Mouse (Mus musculus) mouse embryonic stem cell (cell line): ENCODE data around the gene Lama5.

Experiments used
- in situ Hi-C, 2 experiments: fragments of 300-500 bp; cut with MboI; formaldehyde crosslinking; loops; 1 replicate in 1 of 2; 3 replicates in 1 of 2; pipeline ENCODE4 v1.14.3; 2019 to 2020; ENCODE audit warnings: low sequenced_read_pairs in 2 of 2, low pct_unique_long_range_greater_than_20kb in 1 of 2, mixed read lengths in 1 of 2; ENCODE audit not compliant: unreplicated experiment in 1 of 2

The Lama5 gene

DNA sequence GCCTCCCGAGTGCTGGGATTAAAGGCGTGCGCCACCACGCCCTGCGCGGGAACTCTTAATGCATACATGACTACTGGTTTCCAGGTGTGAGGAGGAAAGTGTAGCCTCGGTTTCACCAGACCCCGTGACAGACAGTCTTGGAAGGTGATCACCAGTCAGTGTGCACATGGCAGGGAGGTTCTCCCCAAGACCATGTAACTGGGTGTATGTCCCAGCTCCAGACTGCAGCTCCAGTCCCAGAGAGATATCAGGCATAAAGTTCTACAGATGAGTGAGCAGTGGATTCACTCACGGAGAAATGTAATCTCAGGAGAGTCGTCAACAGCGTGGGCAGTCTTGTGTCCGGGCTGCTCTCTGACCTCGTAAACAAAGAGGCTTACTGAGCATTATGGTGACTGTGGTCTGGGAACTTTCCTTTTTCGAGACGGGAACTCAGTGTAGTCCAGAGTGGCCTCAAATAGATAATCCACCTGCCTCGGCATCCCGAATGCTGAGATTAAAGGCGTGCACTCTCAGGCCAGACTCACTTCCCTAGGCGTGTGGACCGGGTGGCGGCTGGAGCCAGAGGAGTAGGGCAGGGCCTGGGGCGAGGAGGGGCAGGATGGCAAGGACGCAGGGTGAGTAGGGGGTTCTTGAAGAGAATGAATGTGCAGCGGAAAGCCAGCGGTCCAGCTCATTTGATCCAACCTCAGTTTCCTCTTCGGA is 30.8 kb upstream of the Lama5 start:
- in situ Hi-C loops: no loop called here

- in situ Hi-C loops: no loop called here
Observed at GRCm38 (mm10) chr2:180255701-180256100, 30.0 kb upstream of the Lama5 start.

DNA sequence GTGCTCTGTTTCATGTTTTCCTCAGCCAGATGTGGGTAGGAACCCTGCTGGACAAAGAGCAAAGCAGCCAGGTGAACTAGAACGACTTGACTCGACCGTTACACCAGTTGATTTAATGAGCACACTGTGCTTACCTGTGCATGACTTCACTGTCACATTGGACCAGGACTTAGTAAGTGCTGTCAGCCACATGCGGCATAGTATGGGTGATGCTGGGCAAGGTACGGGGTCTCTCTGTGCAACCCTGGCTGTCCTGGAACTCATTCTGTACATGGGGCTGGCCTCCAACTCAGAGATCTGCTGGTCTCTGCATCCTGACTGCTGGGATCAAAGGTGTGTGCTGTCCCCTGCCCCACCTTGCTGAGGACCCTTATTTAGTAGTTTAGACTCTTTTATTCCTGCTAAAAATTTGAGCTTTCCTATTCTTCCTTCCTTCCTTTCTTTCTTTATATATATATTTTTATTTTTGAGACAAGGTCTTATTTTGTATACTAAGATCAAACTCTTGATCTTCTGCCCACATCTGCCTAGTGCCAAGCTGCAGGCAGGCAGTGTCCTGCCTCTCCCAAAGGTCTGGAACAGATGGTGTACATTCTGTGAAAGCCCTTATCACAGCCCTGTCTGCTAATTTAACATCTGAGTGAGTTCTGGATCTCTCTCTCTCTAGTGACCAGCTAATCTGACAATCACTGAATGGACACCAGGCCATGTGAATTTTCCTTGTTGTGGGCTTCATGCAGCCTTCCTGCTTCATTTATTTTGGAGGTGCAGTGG is 29.0 kb upstream of the Lama5 start:
- in situ Hi-C loops: loop anchor here (5.0 kb wide), 2 partner anchors 42 to 72 kb away; no protein-coding TSS in a partner anchor

DNA sequence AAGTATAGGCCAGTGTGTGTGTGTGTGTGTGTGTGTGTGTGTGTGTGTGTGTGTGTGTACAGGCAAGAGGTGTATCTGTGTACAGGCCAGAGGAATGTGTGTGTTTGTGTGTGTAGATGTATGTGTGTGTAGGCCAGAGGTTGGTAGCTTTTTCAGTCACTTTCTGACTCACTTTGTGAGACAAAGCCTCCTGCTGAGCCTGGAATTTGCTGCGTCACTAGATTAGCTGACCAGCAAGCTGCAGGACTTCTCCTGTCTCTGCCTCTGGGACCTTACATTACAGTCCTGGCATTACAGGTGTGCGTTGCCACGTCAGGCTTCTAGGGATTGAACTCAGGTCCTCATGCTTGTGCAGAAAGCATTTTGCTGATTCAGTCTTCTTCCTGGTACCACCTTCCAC is 26.2 kb upstream of the Lama5 start:
- in situ Hi-C loops: loop anchor here (5.0 kb wide), 2 partner anchors 40 to 70 kb away; no protein-coding TSS in a partner anchor

DNA sequence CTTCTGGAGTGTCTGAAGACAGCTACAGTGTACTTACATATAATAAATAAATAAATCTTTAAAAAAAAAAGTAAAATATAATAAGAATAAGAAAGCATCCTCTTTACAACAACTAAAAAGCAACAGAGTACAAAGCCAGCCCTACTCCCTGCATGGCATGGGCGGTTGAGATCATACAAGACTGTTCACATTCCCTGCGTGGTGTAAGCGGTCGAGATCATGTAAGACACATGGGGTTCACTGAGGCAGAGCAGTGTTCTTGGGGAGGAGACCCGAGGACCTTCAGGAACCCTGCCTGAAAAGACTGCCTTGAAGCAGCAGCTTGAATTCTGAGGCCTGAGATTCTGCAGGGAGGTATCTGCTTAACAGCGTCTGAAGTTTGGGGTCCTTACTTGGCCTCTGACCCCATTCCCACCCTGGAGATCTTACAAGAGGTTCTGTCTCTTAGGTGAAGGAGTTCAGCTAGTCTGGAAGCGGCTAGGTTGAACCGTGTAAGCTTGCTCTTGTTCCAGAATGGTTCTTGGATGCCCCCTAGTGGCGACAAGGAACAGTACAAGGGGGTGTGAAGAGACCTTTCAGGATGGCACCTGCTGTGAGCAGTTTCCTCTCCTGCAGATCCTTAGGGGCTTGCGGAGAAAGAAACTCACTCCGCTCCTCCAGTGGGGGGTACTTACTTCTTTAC is 25.4 kb upstream of the Lama5 start:
- in situ Hi-C loops: loop anchor here (5.0 kb wide), 2 partner anchors 39 to 69 kb away; no protein-coding TSS in a partner anchor

DNA sequence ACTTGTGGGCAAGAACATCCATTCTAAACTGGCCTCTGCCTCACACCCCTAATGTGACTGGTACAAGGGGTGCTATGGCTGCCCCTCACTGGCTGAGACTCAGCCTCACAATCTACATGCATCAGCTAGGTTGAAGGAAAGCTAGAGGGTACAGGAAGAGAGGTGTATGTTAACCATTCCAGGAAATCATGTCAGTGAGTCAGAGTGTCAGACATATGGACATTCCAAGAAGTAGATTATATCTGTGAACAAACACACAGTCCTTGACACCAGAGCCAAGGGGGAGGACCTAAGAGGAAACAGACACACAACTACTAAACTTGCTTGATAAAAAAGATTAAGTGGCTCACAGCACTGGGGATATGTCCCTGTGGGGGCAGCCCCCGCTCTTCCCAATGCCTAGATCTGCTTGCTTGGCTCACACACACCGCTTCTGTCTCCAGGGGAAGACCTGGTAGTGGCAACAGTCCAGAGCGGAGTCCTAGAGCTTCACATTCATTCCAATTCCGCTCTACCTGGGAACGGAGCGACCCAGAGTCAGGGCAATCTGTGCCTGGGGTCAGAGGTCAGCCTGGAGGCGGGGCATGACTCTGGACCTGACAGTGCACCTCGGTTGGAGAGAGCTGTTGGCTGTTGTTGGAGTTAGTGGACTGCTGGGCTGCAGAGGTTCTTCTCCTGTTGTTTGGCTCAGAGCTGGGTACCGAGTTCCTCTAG is 23.4 kb upstream of the Lama5 start:
- in situ Hi-C loops: no loop called here

DNA sequence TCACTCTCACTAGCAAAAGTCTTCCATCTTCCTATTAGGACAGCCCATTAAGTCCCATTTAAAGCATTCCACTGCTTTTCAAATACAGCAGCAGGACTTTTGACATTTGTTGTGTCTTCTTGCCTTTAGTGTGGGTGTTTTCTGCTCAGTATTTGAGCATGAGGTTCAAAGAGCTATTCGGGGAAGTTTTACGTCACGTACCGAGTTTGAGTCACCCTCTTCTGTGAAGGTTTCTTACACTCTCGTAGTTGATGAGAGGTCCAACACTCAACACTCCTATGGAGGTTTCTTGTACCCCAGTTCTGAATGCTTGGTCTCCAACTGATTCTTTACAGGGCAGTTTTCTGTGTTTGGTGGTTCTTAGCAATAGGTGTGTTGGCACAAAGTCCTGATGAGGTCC is 22.3 kb upstream of the Lama5 start:
- in situ Hi-C loops: no loop called here

DNA sequence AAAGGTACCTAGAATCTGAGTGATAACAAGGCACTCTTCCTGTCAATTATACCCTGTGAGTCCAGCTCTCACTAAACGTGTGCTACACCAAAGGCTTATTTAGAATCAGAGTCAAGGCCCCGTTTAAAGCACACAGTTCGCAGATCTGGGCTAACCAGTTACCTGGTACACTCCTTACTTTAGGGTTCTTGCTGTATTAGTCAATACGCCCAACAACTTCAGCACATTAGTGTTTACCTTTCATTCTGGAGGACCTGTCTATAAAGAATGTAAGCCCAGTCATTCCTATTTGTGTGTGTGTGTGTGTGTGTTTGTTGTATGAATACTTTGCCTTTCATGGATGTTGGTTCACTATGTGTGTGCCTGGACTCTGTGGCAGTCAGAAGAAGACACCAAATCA is 17.4 kb upstream of the Lama5 start:
- in situ Hi-C loops: no loop called here

- in situ Hi-C loops: no loop called here
Observed at GRCm38 (mm10) chr2:180238591-180238990, 12.9 kb upstream of the Lama5 start.

DNA sequence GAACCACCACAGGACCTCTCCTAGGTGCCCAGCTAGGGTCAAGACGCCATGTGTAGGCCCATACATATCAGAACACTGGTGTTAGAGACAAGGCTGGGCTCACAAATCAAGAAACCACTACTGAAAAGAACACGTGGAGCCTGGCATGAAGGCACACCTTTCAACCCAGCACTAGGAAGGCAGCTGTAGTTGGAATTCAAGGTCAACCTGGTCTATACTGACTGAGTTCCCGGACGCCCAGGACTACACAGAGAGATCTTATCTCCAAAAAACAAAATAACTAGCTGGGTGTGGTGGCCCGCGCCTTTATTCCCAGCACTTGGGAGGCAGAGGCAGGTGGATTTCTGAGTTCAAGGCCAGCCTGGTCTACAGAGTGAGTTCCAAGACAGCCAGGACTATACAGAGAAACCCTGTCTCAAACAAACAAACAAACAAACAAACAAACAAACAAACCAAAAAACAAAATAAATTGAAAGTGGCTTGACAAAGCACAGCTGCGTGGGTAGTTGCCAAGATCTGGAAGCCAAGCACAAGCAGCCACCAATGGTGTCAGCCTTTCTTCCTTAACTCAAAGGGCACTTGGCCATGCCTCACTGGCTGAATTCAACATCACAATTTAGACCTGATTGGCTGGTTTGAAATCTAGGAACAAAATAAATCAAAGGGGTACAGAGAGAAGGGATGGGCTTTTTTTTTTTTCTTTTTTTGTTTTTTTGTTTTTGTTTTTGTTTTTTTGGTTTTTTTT is 12.1 kb upstream of the Lama5 start:
- in situ Hi-C loops: no loop called here

GRCm38 (mm10) chr2:180236930-180237329 is 11.3 kb upstream of the Lama5 start:
- in situ Hi-C loops: no loop called here

GRCm38 (mm10) chr2:180236500-180236899 is 10.8 kb upstream of the Lama5 start:
- in situ Hi-C loops: no loop called here

DNA sequence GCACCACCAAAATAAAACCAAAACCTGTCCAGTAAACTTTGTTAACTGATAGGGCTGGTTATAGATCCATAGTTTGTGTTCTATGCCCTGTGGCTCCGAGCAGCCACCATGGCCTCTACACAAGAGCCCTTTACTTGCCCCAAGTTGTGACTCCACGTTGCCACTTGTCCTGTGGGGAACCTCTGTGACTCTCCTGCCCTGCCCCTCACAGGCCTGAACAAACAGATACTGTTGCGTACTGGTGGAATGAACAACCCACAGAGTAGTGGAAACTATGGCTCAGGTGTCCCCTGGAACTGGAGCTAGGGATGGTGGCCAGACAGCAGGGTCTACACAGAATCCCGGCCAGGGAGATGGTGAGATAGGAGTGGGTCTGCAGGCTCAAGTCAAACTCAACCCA is 10.1 kb upstream of the Lama5 start:
- in situ Hi-C loops: no loop called here

DNA sequence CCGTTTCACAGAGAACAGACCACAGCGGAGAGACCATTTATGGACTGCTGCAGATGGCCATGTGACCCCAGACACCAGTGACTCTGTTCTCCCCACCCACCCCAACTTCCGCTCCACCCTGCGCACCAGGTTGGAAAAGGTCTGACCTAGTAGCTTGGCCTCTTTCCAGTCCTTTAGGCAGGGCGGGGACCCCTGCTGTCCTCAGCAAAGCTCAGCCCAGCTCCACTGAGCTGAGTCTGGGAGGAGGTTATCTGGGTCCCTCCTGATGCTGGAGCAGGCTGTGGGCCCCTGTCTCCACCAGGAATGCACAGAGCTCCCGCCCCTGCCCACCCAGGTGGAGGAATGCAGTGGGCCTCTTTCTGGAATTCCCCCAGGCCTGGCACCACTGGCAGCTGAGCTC is 9.3 kb upstream of the Lama5 start:
- in situ Hi-C loops: no loop called here

DNA sequence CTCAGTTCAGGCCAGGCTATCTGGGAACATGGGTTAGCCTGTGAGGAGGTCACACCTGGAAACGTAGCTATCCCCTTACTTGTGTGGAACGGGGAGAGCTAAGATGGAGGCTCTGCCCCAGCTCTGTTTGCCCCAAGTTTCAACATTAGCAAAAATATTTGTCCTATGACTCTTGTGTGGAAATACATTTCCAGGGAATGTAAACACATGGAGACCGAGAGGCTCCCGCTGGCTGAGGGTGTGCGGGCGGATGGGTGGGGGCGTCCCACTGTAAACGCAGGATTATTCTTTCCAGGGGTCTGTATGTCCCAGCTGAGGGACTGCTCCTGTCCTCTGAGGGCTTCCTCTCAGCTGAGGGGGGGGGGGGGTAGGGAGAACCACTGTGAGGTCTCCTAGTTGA is 8.7 kb upstream of the Lama5 start:
- in situ Hi-C loops: no loop called here

GRCm38 (mm10) chr2:180233101-180233904 is 7.6 kb upstream of the Lama5 start:
- in situ Hi-C loops: no loop called here

DNA sequence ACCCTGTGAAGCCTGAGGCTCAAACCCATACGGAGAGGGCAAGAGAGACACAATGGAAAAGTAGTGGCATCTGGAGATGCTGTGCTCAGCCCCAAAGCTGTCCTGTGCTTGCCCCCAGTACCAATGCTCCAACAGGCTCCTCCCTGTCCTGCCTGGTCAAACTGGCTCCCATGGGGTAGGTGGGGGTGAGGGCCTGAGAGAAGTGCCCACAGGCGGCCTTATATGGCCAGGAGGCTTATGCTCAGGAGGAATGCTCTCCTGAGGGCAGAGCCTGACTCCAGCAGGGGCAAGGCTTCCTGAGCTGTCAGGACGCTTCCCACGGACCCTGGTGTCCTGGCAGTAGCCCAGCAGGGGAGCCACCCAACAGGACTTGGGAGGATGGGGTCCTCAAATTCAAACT is 4.8 kb upstream of the Lama5 start:
- in situ Hi-C loops: no loop called here
